Mouse (Mus musculus) ovary, adult 18-20 months (tissue): ENCODE measurements around the gene Fbxo42.
A peak's percentile ranks its signal among the peaks of the same experiment; 100 is the strongest.

Experiments
- DNase-seq: peaks from one replicate; pipeline ENCODE4 v3.0.0; 2022; ENCODE audit warnings: low spot score, mixed read lengths

Gene Fbxo42

GRCm38 (mm10) chr4:141219583-141220213, 72.0 kb downstream of the Fbxo42 start:
- DNase-seq: no peak

- DNase-seq: no peak
Measured at GRCm38 (mm10) chr4:141221848-141222247, 74.1 kb downstream of the Fbxo42 start.

GRCm38 (mm10) chr4:141222752-141223151, 75.0 kb downstream of the Fbxo42 start:
- DNase-seq: no peak

GRCm38 (mm10) chr4:141228687-141229086, 81.0 kb downstream of the Fbxo42 start:
- no peak for DNase-seq

- DNase-seq: no peak
Measured at GRCm38 (mm10) chr4:141233196-141233595, 85.5 kb downstream of the Fbxo42 start.

GRCm38 (mm10) chr4:141235537-141236111, 87.9 kb downstream of the Fbxo42 start:
- DNase-seq: no peak

GRCm38 (mm10) chr4:141236856-141237255, 89.1 kb downstream of the Fbxo42 start:
- DNase-seq: no peak

GRCm38 (mm10) chr4:141238492-141239387, 91.0 kb downstream of the Fbxo42 start:
- DNase-seq: no peak

- peak; percentile 92 for DNase-seq
Measured at GRCm38 (mm10) chr4:141239388-141240125, 91.8 kb downstream of the Fbxo42 start, which contains the start of gene Arhgef19. Gene Arhgef19, plus strand, starts transcription at chr4:141239499.

GRCm38 (mm10) chr4:141240617-141241016, 92.9 kb downstream of the Fbxo42 start:
- DNase-seq: peak; percentile 76

GRCm38 (mm10) chr4:141241861-141242260, 94.1 kb downstream of the Fbxo42 start:
- DNase-seq: no peak

- peak; percentile 62 for DNase-seq
Measured at GRCm38 (mm10) chr4:141242651-141243241, 95.0 kb downstream of the Fbxo42 start.

- DNase-seq: no peak
Measured at GRCm38 (mm10) chr4:141243636-141244035, 95.9 kb downstream of the Fbxo42 start.

GRCm38 (mm10) chr4:141244401-141244800, 96.7 kb downstream of the Fbxo42 start:
- no peak for DNase-seq

- peak; percentile 40 for DNase-seq
Measured at GRCm38 (mm10) chr4:141244931-141245425, 97.3 kb downstream of the Fbxo42 start.

- DNase-seq: no peak
Measured at GRCm38 (mm10) chr4:141246089-141246997, 98.6 kb downstream of the Fbxo42 start.

GRCm38 (mm10) chr4:141246998-141247350, 99.3 kb downstream of the Fbxo42 start:
- no peak for DNase-seq

- DNase-seq: no peak
Measured at GRCm38 (mm10) chr4:141247776-141248613, 100.3 kb downstream of the Fbxo42 start.

- no peak for DNase-seq
Measured at GRCm38 (mm10) chr4:141248614-141248978, 100.9 kb downstream of the Fbxo42 start.

GRCm38 (mm10) chr4:141249383-141249782, 101.7 kb downstream of the Fbxo42 start:
- DNase-seq: no peak
